Mouse (Mus musculus) kidney, postnatal 36 days (tissue): ENCODE data around the gene Kcp.

ENCODE experiments used
- DNase-seq, 2 experiments: peaks; one replicate each; pipeline ENCODE4 v3.0.0; 2021 to 2022; ENCODE audit warnings: mixed read lengths in 2 of 2

Gene Kcp

GRCm38 (mm10) chr6:29463388-29463787 is 44.4 kb downstream of the Kcp start:
- DNase-seq, result no peak

DNA sequence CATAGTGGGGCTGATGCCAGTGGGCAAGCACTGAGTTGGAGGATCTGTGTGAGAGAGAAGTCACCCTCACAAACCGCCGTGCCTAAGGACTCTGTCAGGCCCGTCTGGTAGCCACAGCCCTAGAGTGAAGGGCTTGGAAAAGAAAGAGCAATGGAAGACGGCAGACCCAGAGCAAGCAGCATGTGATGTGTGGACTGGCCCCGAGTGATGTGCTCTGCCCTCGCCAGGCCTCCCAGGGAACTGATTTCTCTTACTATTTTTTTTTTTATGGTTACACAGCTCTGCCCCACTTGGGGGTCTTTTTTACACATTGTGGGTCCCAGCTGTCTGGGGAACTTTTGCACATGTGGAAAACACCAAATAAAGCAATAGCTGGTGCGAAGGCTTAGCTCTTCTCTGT is 46.2 kb downstream of the Kcp start:
- DNase-seq, result no peak

DNA sequence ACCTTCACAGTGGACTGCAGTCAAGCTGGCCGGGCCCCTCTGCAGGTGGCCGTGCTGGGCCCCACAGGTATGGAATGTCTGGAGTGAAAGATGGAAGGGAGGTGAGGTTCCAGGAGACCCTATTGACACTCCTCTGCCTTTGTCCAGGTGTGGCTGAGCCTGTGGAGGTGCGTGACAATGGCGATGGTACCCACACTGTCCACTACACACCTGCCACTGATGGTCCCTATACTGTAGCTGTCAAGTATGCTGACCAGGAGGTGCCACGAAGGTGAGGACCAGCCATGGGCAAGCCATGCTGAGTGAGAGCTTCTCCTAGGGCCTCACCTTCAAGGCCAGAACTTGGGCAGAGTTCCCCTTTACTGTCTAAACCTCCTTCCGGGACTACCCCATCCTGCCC is 57.1 kb downstream of the Kcp start:
- no peak for DNase-seq

GRCm38 (mm10) chr6:29449858-29450257 is 57.9 kb downstream of the Kcp start:
- DNase-seq, result no peak

DNA sequence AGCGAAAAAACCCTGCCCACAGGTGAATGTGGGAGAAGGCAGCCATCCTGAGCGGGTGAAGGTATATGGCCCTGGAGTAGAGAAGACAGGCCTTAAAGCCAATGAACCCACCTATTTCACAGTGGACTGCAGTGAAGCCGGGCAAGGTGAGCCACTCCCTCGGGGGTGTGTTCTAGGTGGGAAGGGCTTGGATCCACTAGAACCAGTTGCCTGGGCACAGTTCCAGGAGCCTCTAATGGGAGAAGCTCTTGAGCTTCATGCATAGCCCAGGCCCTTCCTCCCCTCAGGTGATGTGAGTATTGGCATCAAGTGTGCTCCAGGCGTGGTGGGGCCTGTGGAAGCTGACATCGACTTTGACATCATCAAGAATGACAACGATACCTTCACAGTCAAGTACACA is 62.4 kb downstream of the Kcp start:
- DNase-seq, result no peak

DNA sequence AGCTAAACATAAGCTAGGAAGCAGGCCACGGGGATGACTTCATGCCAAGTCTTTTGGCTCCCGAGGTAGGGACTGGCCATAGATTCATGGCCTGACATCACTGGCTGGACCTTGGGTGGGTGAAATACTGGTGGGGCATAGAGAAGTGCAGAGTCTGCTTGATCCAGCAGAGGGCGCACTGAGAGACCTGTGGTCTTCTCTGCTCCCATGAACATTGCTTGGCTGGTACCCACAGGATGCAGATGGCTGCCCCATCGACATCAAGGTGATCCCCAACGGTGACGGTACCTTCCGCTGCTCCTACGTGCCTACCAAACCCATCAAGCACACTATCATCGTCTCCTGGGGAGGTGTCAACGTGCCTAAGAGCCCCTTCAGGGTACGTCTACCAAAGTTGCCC is 63.0 kb downstream of the Kcp start:
- peak; percentile 27 to 75 for DNase-seq

DNA sequence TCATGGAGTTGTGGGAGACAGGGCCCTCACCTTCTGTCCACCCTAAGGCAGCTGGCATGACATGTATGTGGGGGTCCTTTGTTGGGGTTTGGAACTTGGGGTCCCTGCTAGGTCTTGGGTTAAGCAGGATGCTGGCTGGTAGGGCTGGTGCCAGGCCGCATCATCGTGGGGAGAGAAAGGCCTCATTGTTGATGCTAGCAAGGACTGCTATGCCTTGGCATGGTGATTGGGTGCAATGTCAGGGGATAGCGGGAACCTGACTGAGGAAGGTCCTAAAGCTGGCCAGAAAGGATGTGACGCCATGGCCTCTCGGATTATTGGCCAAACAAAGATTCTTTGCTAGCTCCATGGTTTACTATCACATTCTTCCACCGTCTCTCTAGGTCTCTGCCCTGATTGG is 68.0 kb downstream of the Kcp start:
- DNase-seq, result no peak

DNA sequence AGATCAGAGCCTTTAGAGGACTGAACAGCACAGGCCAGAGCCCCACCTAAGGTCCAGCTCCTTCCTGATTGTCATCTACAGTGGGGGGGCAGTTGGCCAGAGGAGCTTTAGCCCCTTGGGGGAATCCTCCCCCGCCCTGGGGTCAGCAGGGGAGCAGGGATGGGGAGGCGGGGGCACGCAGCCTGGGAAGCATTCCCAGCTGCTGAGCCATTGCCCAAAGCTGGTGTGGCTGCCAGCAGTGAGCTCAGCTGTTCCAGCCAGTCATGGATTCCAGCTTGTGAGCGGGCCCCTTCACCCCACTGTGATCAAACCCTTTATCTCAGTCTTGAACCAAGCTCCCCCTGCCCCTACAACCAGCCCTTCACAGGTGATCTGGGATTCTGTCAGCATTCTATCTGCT is 68.5 kb downstream of the Kcp start:
- no peak for DNase-seq

- DNase-seq, result no peak
Measured at GRCm38 (mm10) chr6:29436461-29436934, 71.3 kb downstream of the Kcp start.

DNA sequence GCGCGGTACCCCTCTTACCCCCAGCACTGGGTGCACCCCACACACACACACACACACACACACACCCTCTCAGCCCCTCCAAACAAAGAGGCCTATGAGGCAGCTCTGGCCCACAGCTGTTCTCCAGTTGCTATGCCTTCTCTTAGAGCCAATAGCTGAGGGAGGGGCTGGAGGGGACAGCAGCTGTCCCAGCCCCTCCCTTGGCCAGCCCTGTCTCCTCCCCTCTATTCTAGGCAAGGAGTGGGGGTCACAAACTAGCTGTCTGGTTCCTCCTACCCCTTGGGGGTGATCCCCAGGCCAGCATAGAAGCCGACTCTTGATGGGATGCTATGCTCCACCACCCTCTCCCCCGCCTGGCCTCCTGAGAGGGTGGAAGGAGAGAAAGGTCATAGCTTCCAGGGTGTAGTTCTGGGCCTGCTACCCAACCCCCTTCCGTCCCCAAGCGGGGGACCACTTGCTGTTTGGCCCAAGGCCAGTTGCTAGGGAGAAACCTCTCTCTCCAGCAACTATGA is 71.8 kb downstream of the Kcp start:
- DNase-seq, result no peak

GRCm38 (mm10) chr6:29434911-29435691 is 72.7 kb downstream of the Kcp start:
- no peak for DNase-seq

GRCm38 (mm10) chr6:29433804-29434795 is 73.7 kb downstream of the Kcp start:
- DNase-seq, result no peak

GRCm38 (mm10) chr6:29433038-29433803 is 74.5 kb downstream of the Kcp start, which contains the start of gene Flnc:
TSS of gene Flnc (plus strand) at chr6:29433256.
- DNase-seq, result peak in 1 of 2 experiments; percentile 38

GRCm38 (mm10) chr6:29432676-29433037 is 75.1 kb downstream of the Kcp start:
- no peak for DNase-seq

GRCm38 (mm10) chr6:29432156-29432555 is 75.6 kb downstream of the Kcp start:
- DNase-seq, result no peak

DNA sequence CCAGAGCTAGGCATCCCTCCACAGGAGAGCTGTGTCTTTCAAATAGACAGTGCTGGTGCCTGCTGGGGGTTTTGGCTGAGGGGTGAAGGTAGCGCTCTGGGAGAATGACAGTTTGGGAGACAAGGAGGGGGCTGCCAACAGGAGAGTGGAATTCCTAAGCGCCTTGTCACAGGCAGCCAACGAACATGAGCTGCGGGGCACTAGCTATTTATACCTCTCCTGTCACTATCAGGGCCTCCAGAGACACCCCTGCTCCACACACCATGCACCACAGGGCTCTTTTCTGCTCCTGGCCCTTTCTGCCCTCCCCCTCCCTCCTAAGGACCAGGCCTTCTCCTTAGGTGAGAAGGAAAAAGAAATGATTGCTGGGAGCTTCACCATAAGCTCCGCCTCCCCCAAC is 76.3 kb downstream of the Kcp start:
- DNase-seq, result no peak

DNA sequence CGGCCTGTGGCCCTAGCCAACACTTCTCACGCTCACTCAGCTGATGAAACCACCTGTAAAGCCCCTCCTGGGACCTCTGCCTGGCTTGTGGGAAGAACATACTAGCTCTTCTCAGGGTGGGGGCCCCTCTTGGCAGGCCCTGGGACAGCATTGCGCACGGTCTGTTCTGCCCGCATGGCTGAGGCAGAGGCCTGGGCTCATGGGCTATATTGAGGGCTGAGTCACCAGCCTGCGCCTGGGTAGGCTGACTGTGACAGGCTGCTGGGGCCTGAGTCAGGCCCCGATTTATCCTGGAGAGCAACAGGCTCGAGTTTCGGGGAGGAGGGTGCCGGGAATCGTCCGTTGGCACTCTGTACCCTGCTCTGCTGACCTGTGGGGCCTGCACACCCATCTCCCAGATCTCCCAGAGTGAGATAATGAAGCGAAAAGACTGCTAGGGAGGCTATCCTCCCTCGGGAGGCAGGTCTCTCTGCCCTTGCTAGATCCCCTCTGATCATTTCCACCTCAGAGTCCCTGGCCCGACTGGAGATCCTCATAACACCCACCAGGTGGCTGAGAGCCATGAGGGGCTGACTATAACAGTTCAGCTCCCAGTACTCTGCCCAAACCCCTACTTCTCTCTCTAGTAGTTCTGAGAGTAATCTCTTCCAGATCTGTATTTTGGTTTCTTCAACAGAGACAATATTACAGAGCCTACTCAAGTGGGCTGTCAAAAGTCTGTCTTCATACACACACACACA is 76.9 kb downstream of the Kcp start:
- DNase-seq, result no peak

DNA sequence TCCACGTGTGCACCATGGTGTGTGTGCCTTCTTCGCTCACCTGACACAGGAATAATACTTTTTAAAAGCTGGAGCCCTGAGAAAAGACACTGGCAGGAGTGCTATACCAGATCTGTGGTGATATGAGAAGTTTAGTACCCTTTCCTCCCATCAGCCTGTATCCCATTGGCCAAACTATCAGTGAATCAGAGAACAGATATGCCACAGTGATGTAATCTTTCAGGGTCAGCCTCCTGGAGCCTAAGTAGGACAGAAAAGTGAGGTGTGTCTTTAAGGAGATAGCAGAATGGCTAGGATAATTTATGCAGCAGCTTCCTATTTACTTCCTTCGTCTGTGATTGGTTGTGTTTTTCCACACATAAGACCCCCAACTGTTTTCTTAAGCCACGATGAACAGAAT is 79.6 kb downstream of the Kcp start:
- no peak for DNase-seq

GRCm38 (mm10) chr6:29426331-29426730 is 81.4 kb downstream of the Kcp start:
- DNase-seq, result no peak

GRCm38 (mm10) chr6:29425118-29425517 is 82.6 kb downstream of the Kcp start:
- DNase-seq, result no peak
